Mouse (Mus musculus) limb, embryonic 13.5 days (tissue): ENCODE data around the gene Ppp1r16b. TPM values are rescaled to one million over a fixed set of nuclear protein-coding genes. Genes with fewer than 3 reads are reported as not detected.

Experiments
- ATAC-seq: fragments of 200-750 bp; cut with Nextera tagmentation; 2 replicates; pipeline ENCODE4 v1.8.0; 2017; ENCODE audit warnings: low read depth, moderate number of reproducible peaks, moderate TSS enrichment; ENCODE audit not compliant: low FRiP score
- H3K27ac ChIP-seq: fragments of 300-500 bp; sonication (generic); 2 replicates; pipeline ENCODE4 v1.5.1; 2015; ENCODE audit warnings: inconsistent platforms, mild to moderate bottlenecking, moderate library complexity
- H3K27me3 ChIP-seq: fragments of 300-500 bp; sonication (generic); 2 replicates; pipeline ENCODE4 v1.6.1; 2015; ENCODE audit warnings: mild to moderate bottlenecking, inconsistent platforms
- H3K36me3 ChIP-seq: fragments of 300-500 bp; sonication (generic); 2 replicates; pipeline ENCODE4 v1.6.1; 2015; ENCODE audit warnings: inconsistent platforms, mild to moderate bottlenecking, moderate library complexity
- H3K4me1 ChIP-seq: fragments of 300-500 bp; sonication (generic); 2 replicates; pipeline ENCODE4 v1.6.1; 2015; ENCODE audit warnings: inconsistent platforms
- H3K4me2 ChIP-seq: fragments of 300-500 bp; sonication (generic); replicated peaks from 2 replicates; pipeline ENCODE4 v1.6.1; 2015; ENCODE audit warnings: inconsistent platforms, mild to moderate bottlenecking, moderate library complexity
- H3K4me3 ChIP-seq: fragments of 300-500 bp; sonication (generic); 2 replicates; pipeline ENCODE4 v1.5.1; 2015; ENCODE audit warnings: moderate library complexity, mild to moderate bottlenecking, inconsistent platforms
- H3K9ac ChIP-seq: fragments of 300-500 bp; sonication (generic); 2 replicates; pipeline ENCODE4 v1.6.1; 2015; ENCODE audit warnings: mild to moderate bottlenecking, inconsistent platforms
- H3K9me3 ChIP-seq: fragments of 300-500 bp; sonication (generic); 2 replicates; pipeline ENCODE4 v1.6.1; 2016; ENCODE audit warnings: inconsistent platforms
- WGBS: fragments of 180-500 bp; shearing (Covaris S2); methylation state at CpG from one replicate; pipeline ENCODE4 v1.1.7; 2015; 5-methylcytosine and 5-hydroxymethylcytosine counted together
- polyA plus RNA-seq: library from polyadenylated mRNA; unstranded; fragments of >200 nt; fragmentation: Nextera tagmentation; extraction: Ambion mirVana; gene quantifications from 2 replicates; pipeline ENCODE4 v1.2.1, GENCODE M21; 2015

Gene Ppp1r16b
- polyA plus RNA-seq, 1 experiment from 2014 or later = 3.5 TPM

DNA sequence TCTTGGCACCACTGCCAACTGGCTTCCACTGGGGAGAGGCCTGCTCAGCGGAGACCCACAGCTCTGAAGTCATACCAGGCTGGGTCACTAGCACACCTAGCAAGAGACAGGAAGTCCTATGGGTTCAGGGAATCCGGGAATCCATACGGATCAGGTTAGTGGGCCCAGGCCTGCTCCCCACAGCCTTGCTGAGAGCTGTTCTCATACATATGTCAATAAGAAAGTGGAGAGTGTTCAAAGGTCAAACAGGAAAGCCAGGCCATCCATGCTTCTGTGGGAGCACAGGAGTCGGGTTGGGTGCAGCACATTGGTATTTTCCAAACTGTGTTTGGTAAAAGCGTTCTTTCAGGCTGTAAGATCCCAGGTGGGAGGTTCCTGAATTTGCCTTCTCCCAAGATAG lies 97.1 kb downstream of the Ppp1r16b start:
- Histone ChIP-seq H3K9ac (no peak overlapping the region), H3K27ac (no peak overlapping the region), H3K9me3 (no peaks in the 10 kb centered on the region), H3K36me3 (no peaks in the 10 kb centered on the region), H3K27me3 (no peaks in the 10 kb centered on the region), H3K4me2 (no peak overlapping the region), H3K4me1 (no peaks in the 10 kb centered on the region), H3K4me3 (no peak overlapping the region)
- no peak for ATAC-seq
- 85% methylated on average over 5 of the region's 5 CpGs for WGBS

DNA sequence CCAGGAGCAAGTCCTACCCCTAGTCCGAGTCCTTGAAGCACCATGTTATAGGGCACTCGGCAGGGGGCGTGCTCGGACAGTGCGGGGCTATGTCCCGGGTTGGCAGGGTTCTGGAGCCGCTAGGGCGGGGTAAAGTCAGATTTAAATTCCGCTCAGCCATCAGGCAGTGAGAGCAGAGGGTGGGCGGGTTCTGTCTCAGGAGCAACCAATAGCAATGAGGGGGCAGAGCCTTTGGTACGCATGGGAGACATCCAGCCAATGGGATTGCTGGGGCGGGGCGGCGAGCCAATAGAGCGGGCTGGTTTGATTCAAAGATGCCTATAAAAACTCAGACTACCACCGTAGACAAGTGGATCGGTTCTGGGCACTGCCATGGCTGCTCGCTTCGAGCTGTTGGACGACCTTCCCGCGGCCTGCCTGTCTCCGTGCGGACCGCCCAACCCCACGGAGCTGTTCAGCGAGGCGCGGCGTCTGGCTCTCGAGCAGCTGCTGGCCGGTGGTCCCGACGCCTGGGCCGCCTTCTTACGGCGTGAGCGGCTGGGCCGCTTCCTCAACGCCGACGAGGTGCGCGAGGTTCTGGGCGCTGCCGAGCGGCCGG lies 102.6 kb downstream of the Ppp1r16b start, which contains the start of gene Fam83d:
Fam83d (plus strand) TSS at position 352 of the 598 bp plus-strand sequence.
- no peaks in the 10 kb centered on the region for H3K27me3 ChIP-seq
- peaks cover 45% of the 10 kb centered on the region for H3K4me1 ChIP-seq
- H3K27ac ChIP-seq = peak within 1 kb of the TSS; percentile 82
- peaks cover 3% of the 10 kb centered on the region; the same call in 1 of the 2 replicates for H3K36me3 ChIP-seq
- H3K9ac ChIP-seq = peak within 1 kb of the TSS; percentile 77
- no peaks in the 10 kb centered on the region for H3K9me3 ChIP-seq
- WGBS = under 1% methylated on average over 48 of the region's 48 CpGs
- peak within 1 kb of the TSS; percentile 91 for H3K4me2 ChIP-seq
- H3K4me3 ChIP-seq = peak within 1 kb of the TSS; percentile 78
- ATAC-seq = peak; percentile 98

DNA sequence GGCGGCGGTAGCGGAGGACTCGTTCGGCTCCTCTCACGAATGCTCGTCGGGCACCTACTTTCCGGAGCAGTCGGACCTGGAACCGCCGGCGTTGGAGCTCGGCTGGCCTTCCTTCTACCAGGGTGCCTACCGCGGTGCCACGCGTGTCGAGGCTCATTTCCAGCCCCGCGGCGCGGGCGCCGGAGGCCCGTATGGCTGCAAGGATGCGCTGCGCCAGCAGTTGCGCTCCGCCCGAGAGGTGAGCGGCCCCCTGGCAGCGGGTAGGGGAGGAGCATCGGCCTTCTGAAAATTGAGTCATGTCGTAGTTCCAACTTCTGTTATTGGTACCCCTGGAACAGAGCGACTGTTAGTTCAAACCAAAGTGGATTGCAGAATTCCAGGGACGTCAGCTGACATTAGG lies 103.2 kb downstream of the Ppp1r16b start:
- peak overlapping the region; percentile 82 for H3K27ac ChIP-seq
- WGBS = under 1% methylated on average over 37 of the region's 37 CpGs
- H3K4me2 ChIP-seq = peak overlapping the region; percentile 91
- no peaks in the 10 kb centered on the region for H3K27me3 ChIP-seq
- H3K9ac ChIP-seq = peak overlapping the region; percentile 77
- peaks cover 6% of the 10 kb centered on the region; the same call in 1 of the 2 replicates for H3K36me3 ChIP-seq
- H3K4me1 ChIP-seq = peaks cover 46% of the 10 kb centered on the region
- no peaks in the 10 kb centered on the region for H3K9me3 ChIP-seq
- no peak for ATAC-seq
- H3K4me3 ChIP-seq = peak overlapping the region; percentile 78

DNA sequence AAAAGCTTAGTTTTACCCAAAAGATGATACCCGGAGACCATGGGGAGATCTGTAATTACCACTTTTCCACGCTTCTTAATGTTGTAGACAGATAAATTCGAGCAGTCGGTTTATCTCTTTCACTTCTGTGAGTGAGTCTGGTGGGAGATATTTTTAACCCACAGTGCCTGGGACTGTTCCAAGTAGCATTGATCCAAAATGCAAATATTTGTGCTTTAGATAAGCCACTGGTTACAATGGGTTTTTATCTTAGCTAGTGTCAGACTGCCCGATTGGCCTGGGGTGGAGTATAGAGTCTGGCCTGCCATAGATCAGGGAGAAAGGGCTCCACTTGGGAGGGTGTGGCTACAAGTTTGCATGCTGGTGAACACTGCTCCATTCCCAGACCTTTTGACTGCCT lies 103.6 kb downstream of the Ppp1r16b start:
- WGBS = 12% methylated on average over 5 of the region's 5 CpGs
- Histone ChIP-seq H3K9me3 (no peaks in the 10 kb centered on the region), H3K4me3 (peak overlapping the region; percentile 78), H3K4me2 (peak overlapping the region; percentile 91), H3K27ac (peak overlapping the region; percentile 82), H3K27me3 (no peaks in the 10 kb centered on the region), H3K36me3 (peaks cover 10% of the 10 kb centered on the region; the same call in 1 of the 2 replicates), H3K4me1 (peaks cover 48% of the 10 kb centered on the region), H3K9ac (peak overlapping the region; percentile 77)
- ATAC-seq = no peak

DNA sequence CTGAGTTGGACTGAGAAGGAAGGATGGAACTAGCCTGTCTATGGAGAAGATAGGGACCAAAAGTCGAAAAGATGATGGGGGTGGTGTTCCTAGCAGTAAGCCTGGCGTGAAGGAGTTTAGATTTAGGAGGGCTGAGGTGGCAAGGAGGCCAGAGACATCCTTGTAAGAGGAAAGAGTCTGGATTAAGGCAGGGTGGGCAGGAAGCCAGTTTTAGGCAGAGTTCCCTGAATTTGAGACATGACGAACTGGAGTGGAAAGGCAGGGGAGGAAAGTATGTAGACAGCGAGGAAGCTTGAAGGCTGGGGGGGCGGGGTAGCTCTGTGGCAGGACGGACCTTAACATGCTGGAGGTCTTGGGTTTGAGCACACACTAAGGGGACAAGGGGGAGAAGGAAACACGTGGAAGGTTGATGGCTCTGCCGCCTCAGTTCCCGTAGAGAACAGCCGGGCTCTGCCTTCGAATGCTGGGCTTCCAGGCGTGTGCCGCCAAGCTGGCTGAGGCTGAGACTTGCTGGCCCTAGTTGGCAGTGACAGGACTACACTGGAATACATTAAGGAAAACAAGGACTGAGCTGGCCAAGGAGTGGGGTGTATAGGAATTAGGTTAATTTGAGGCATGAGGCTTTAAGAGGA lies 105.0 kb downstream of the Ppp1r16b start:
- no peaks in the 10 kb centered on the region for H3K27me3 ChIP-seq
- H3K4me3 ChIP-seq = peak overlapping the region; percentile 78
- H3K4me1 ChIP-seq = peaks cover 57% of the 10 kb centered on the region
- WGBS = 32% methylated on average over 13 of the region's 13 CpGs
- no peaks in the 10 kb centered on the region for H3K9me3 ChIP-seq
- peak overlapping the region; percentile 44; the same call in 1 of the 2 replicates for H3K27ac ChIP-seq
- peaks cover 13% of the 10 kb centered on the region; the same call in 1 of the 2 replicates for H3K36me3 ChIP-seq
- no peak for ATAC-seq
- peak overlapping the region; percentile 77 for H3K9ac ChIP-seq
- H3K4me2 ChIP-seq = peak overlapping the region; percentile 91

DNA sequence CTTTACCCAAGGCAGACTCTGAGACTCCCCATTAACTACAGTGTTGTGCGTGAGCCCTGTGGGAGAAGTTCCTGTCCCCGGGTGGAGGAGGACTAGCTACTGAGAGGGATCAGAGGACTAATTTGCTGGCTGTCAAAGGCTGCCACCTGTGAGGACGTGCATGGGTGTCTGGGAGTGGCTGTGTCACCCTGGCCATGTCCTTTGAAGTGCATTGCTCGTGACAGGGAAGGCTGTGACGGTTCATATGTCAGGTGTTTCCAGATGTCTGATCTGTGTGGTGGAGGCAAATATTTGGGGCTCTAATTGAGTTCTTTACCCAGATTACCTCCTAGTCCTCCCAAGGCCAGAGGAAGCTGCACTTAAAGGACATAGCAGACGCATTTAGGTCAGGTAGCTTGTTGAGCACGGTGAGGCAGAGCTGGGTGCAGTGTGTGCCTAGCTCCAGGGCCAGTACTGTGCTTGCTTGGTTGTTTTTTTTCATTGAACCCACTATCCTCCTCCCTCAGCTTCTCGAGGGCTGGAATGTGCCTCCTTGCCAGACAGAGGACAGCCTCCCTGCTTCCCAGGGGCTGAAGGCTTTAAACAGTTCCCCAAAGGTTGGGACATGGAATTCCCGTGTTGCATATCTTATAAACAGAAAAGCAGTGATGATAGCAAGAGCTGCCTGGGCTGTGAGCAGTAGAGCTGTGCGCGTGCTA lies 106.0 kb downstream of the Ppp1r16b start:
- WGBS = 44% methylated on average over 11 of the region's 11 CpGs
- Histone ChIP-seq H3K27ac (no peak overlapping the region), H3K4me1 (peaks cover 67% of the 10 kb centered on the region), H3K4me2 (peak overlapping the region; percentile 91), H3K9ac (no peak overlapping the region), H3K27me3 (no peaks in the 10 kb centered on the region), H3K36me3 (peaks cover 15% of the 10 kb centered on the region; the same call in 1 of the 2 replicates), H3K9me3 (no peaks in the 10 kb centered on the region), H3K4me3 (peak overlapping the region; percentile 78)
- no peak for ATAC-seq

DNA sequence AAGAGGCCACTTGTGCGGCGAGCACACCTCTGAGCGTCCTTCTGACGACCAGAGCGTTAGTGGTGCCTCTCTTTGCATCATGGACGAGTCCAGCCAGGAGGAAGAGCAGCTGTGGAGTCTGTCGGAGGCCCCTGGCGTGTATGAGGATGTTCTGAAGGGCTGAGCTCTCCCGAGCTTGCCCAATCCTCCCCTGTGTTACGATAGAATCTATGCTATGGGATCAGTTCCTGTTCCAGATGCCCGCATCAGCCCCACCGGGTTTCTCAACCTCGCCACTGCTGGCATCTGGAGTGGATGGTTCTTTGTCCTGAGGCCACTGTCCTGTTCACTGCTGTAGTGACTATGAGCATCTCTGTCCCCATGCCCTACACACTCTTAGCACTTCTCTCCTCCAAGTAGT lies 107.6 kb downstream of the Ppp1r16b start:
- peaks cover 83% of the 10 kb centered on the region for H3K4me1 ChIP-seq
- H3K36me3 ChIP-seq = peaks cover 20% of the 10 kb centered on the region; the same call in 1 of the 2 replicates
- 89% methylated on average over 13 of the region's 13 CpGs for WGBS

DNA sequence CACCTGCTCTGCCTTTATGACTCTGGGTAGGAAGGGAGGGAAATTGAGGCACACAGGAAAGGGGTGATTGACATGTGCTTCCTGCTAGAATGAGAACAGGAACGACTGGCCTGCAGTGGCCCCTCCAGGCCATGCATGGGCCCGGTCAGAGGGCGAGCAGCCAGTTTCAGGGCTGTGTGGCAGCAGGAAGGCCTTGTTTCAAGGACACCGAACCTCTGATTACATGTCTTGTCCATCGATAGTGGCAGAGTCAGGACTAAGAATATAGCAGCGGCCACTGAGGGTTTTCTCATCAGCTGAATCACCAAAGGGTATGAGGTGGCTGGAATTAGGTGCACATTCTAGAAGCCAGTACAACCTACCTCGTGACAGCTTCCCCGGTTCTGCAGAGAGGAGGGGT lies 109.7 kb downstream of the Ppp1r16b start:
- Histone ChIP-seq H3K9me3 (no peaks in the 10 kb centered on the region), H3K4me3 (no peak overlapping the region), H3K4me1 (peaks cover 76% of the 10 kb centered on the region), H3K36me3 (peaks cover 36% of the 10 kb centered on the region), H3K27ac (no peak overlapping the region), H3K4me2 (no peak overlapping the region), H3K27me3 (no peaks in the 10 kb centered on the region), H3K9ac (no peak overlapping the region)
- no peak for ATAC-seq
- 76% methylated on average over 8 of the region's 8 CpGs for WGBS

More for the DNA sequence above, 107.6 kb downstream of the Ppp1r16b start:
- Histone ChIP-seq H3K27me3 (no peaks in the 10 kb centered on the region), H3K9ac (no peak overlapping the region), H3K4me3 (no peak overlapping the region), H3K4me2 (no peak overlapping the region), H3K9me3 (no peaks in the 10 kb centered on the region), H3K27ac (no peak overlapping the region)
- ATAC-seq = no peak

DNA sequence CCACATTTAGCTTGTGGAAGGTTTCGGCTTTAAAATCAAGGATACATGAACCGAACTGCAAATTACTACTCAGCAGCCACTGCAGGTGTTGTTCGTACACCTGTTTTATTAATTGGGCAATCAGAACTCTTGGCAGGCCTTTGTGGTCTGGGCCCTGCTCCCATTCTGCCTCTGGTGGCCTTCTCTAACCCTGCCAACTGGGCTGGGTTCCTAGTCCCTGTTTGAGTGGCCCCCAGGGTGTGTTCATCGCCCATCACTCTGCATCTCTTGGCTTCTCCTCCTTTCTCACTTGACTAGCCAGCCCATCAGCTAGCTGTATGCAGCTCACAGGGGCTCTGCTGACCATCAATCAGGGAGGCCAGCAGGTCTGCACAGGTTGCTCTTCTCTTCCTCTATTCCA lies 111.5 kb downstream of the Ppp1r16b start:
- H3K4me3 ChIP-seq = no peak overlapping the region
- no peak overlapping the region for H3K4me2 ChIP-seq
- WGBS = 68% methylated on average over 4 of the region's 4 CpGs
- no peaks in the 10 kb centered on the region for H3K27me3 ChIP-seq
- H3K4me1 ChIP-seq = peaks cover 57% of the 10 kb centered on the region
- H3K9me3 ChIP-seq = no peaks in the 10 kb centered on the region
- H3K36me3 ChIP-seq = peaks cover 54% of the 10 kb centered on the region
- H3K9ac ChIP-seq = no peak overlapping the region
- ATAC-seq = no peak
- no peak overlapping the region for H3K27ac ChIP-seq

DNA sequence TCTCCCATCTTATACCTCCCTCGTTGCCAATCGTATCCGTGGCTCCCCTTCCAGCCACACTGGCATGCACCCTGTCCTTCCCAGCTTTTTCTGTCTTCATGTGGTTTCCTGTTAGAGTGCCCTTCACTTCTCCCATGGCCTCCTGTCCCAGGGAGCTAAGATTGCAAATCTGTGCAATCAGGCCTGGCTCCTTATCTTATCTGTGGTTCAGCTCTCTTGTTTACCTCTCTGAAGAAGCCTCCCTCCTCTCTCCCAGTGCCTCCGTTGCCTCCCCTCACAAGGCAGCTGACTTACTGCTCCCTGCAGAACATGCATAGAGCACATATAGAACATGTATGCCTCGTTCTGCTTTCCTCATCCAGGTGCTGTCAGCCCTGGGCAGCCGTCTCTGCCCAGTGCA lies 112.3 kb downstream of the Ppp1r16b start:
- peak overlapping the region; percentile 44; the same call in 1 of the 2 replicates for H3K27ac ChIP-seq

DNA sequence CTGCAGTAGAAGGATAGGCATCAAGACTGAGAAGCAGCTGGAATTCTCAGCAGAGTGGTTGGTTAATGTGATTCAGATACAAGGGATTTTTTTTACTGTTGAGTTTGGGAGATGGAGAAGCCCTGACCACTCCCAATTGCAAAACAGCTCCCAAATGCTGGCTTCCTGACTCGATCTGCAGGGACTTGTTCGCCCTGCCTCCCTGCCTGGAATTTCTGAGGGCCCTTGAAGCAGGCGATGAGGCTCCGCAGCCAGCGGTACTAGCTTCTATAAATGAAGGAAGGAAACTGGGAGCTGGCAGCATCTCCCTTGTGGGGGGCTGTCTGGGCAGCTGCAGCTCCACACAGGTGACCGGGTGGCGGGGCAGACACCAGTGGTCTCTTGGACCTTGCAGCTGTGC lies 113.2 kb downstream of the Ppp1r16b start:
- Histone ChIP-seq H3K36me3 (peaks cover 63% of the 10 kb centered on the region), H3K4me2 (no peak overlapping the region)
- WGBS = 39% methylated on average over 7 of the region's 7 CpGs

More for the DNA sequence above, 112.3 kb downstream of the Ppp1r16b start:
- Histone ChIP-seq H3K9me3 (no peaks in the 10 kb centered on the region), H3K4me3 (no peak overlapping the region), H3K36me3 (peaks cover 61% of the 10 kb centered on the region), H3K9ac (0 out of 2 replicates have a peak overlapping the region, but pooled peaks have one; percentile 13), H3K4me1 (peaks cover 50% of the 10 kb centered on the region), H3K4me2 (no peak overlapping the region), H3K27me3 (no peaks in the 10 kb centered on the region)
- 60% methylated on average over 6 of the region's 6 CpGs for WGBS
- no peak for ATAC-seq

DNA sequence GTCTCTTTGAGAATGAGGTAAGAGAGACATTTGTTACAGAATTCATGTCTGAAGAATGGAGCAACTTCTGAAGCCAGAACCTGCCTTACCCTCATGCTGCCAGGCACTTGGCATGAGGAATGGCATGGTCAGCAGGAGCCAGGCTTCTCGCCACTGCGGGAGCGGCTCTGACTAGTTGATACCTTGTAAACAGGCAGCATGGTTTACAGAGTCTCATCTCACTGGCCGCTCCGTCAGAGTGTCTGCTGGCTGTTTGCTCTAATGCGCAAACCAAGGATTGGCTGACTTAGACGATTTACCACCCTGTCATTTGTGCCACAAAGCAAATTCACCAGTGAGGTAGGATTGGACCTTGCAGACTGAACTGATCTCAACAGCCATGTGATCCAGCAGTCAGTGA lies 115.9 kb downstream of the Ppp1r16b start:
- 88% methylated on average over 7 of the region's 7 CpGs for WGBS
- ATAC-seq = no peak
- H3K4me3 ChIP-seq = no peak overlapping the region
- H3K4me2 ChIP-seq = no peak overlapping the region
- no peaks in the 10 kb centered on the region for H3K27me3 ChIP-seq
- no peak overlapping the region for H3K9ac ChIP-seq
- peaks cover 25% of the 10 kb centered on the region for H3K4me1 ChIP-seq
- peaks cover 83% of the 10 kb centered on the region for H3K36me3 ChIP-seq
- H3K27ac ChIP-seq = no peak overlapping the region
- H3K9me3 ChIP-seq = no peaks in the 10 kb centered on the region

More for the DNA sequence above, 113.2 kb downstream of the Ppp1r16b start:
- H3K27me3 ChIP-seq = no peaks in the 10 kb centered on the region
- no peak overlapping the region for H3K4me3 ChIP-seq
- 0 out of 2 replicates have a peak overlapping the region, but pooled peaks have one; percentile 44 for H3K27ac ChIP-seq
- no peak for ATAC-seq
- H3K9ac ChIP-seq = 0 out of 2 replicates have a peak overlapping the region, but pooled peaks have one; percentile 8
- H3K4me1 ChIP-seq = peaks cover 46% of the 10 kb centered on the region
- H3K9me3 ChIP-seq = no peaks in the 10 kb centered on the region
